Mouse (Mus musculus) hindbrain, postnatal 0 days (tissue): ENCODE results near the gene Olfr735. TPM values are rescaled to one million over a fixed set of nuclear protein-coding genes. Genes with fewer than 3 reads are reported as not detected.

Source experiments
- ATAC-seq: fragments of 200-750 bp; cut with Nextera tagmentation; 2 replicates; pipeline ENCODE4 v1.8.0; 2017; ENCODE audit warnings: mild to moderate bottlenecking, moderate TSS enrichment, moderate library complexity
- DNase-seq: peaks from one replicate; pipeline ENCODE4 v3.0.0-alpha.2; 2015; ENCODE audit warnings: low spot score
- H3K27ac ChIP-seq: fragments of 300-500 bp; sonication (generic); 2 replicates; pipeline ENCODE4 v1.5.1; 2014; ENCODE audit warnings: mild to moderate bottlenecking
- H3K27me3 ChIP-seq: fragments of 300-500 bp; sonication (generic); 2 replicates; pipeline ENCODE4 v1.6.1; 2014; ENCODE audit warnings: low read length, mixed read lengths; ENCODE audit not compliant: insufficient read depth
- H3K36me3 ChIP-seq: fragments of 300-500 bp; sonication (generic); 2 replicates; pipeline ENCODE4 v1.6.1; 2014; ENCODE audit warnings: low read length, mixed read lengths; ENCODE audit not compliant: insufficient read depth
- H3K4me1 ChIP-seq: fragments of 300-500 bp; sonication (generic); 2 replicates; pipeline ENCODE4 v1.6.1; 2014; ENCODE audit warnings: antibody characterized with exemption, low read length, mixed read lengths; ENCODE audit not compliant: insufficient read depth
- H3K4me2 ChIP-seq: fragments of 300-500 bp; sonication (generic); 2 replicates; pipeline ENCODE4 v1.6.1; 2014; ENCODE audit warnings: low read depth, mild to moderate bottlenecking, low read length, moderate library complexity, mixed read lengths
- H3K4me3 ChIP-seq: fragments of 300-500 bp; sonication (generic); 2 replicates; pipeline ENCODE4 v1.5.1; 2014; ENCODE audit warnings: low read length
- H3K9ac ChIP-seq: fragments of 300-500 bp; sonication (generic); replicated peaks from 2 replicates; pipeline ENCODE4 v1.6.1; 2014; ENCODE audit warnings: mild to moderate bottlenecking, low read length, moderate library complexity, mixed read lengths
- H3K9me3 ChIP-seq: fragments of 300-500 bp; sonication (generic); 2 replicates; pipeline ENCODE4 v1.6.1; 2016; ENCODE audit warnings: low read length, mixed read lengths
- CTCF ChIP-seq: IDR thresholded peaks from 2 replicates; pipeline ENCODE4 v1.5.1; 2016; ENCODE audit warnings: antibody characterized with exemption, control low read depth, low read depth
- WGBS: fragments of 180-500 bp; shearing (Covaris S2); extraction: QIAGEN DNeasy Blood & Tissue Kit; methylation state at CpG from one replicate; pipeline ENCODE4 v1.1.7; 2014; 5-methylcytosine and 5-hydroxymethylcytosine counted together
- polyA plus RNA-seq: library from polyadenylated mRNA; unstranded; fragments of >200 nt; fragmentation: Nextera tagmentation; extraction: Ambion mirVana; gene quantifications from 2 replicates; pipeline ENCODE4 v1.2.1, GENCODE M21; 2015
- total RNA-seq: library from RNA; depleted of rRNA; stranded (reverse); fragments of >200 nt; gene quantifications from 2 replicates; pipeline ENCODE4 v1.2.3, GENCODE M21; 2014; rRNA removed

The Olfr735 gene
- total RNA-seq, result not detected in 2 replicates
- not detected in 2 replicates for polyA plus RNA-seq

DNA sequence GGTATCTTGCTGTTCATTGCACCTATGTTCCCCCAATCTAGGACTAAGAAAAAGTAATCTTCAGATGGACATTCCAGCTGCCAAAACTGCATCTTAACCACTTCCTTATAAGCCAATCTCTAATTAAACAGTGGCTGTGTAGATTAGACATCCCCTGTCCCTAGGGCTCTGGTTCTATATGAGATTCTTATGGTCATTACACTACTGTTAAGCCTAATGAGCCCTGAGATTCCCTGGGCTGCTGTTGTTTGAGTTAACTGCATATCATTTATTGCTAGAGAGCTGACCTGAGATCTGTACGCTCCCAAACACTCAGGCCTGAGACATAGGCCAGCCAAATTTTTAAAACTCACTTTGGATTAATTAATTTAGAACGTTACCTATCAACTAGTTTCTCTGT, at the start of gene Olfr735:
Gene Olfr735, minus strand, starts transcription at position 77 of the 400 bp plus-strand sequence.
- no peak for ATAC-seq
- 79% methylated on average over 2 of the region's 2 CpGs for WGBS
- TF ChIP-seq CTCF, result no peak

DNA sequence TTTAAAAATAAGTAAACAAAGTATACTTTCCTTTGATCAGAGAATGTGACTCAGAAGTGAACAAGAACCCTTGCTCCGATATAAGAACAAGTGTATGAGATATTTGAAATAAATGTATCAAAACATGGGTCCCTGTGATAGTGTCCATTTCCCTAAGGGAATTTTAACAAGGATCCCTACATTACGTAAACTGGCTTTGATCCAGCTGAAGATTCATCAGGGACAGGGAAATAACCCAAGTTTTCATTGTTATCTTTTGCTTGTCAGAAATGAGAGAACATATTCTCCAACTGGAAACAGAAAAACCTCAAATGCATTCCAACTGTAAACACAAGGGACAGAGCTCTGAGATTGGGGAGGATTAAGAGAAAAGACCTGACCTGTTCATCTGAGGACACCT, 32.2 kb upstream of the Olfr735 start, which contains the start of gene Olfr736:
Gene Olfr736, plus strand, starts transcription at position 301 of the 400 bp plus-strand sequence.
- no peaks in the 10 kb centered on the region for H3K9me3 ChIP-seq
- DNase-seq, result peak; percentile 2
- 87% methylated on average over 2 of the region's 2 CpGs for WGBS
- no peak for TF ChIP-seq CTCF
- ATAC-seq, result no peak
- H3K4me3 ChIP-seq, result no peak within 1 kb of the TSS
- no peaks in the 10 kb centered on the region for H3K27me3 ChIP-seq
- H3K4me1 ChIP-seq, result no peaks in the 10 kb centered on the region
- H3K36me3 ChIP-seq, result no peaks in the 10 kb centered on the region
- no peak within 1 kb of the TSS for H3K4me2 ChIP-seq
- no peak within 1 kb of the TSS for H3K9ac ChIP-seq
- no peak within 1 kb of the TSS for H3K27ac ChIP-seq

More for the DNA sequence above, at the start of gene Olfr735:
- H3K4me3 ChIP-seq, result no peak within 1 kb of the TSS
- no peak within 1 kb of the TSS for H3K4me2 ChIP-seq
- no peak within 1 kb of the TSS for H3K9ac ChIP-seq
- no peak for DNase-seq
- no peaks in the 10 kb centered on the region for H3K36me3 ChIP-seq
- no peak within 1 kb of the TSS for H3K27ac ChIP-seq
- no peaks in the 10 kb centered on the region for H3K4me1 ChIP-seq
- no peaks in the 10 kb centered on the region for H3K9me3 ChIP-seq
- no peaks in the 10 kb centered on the region for H3K27me3 ChIP-seq

DNA sequence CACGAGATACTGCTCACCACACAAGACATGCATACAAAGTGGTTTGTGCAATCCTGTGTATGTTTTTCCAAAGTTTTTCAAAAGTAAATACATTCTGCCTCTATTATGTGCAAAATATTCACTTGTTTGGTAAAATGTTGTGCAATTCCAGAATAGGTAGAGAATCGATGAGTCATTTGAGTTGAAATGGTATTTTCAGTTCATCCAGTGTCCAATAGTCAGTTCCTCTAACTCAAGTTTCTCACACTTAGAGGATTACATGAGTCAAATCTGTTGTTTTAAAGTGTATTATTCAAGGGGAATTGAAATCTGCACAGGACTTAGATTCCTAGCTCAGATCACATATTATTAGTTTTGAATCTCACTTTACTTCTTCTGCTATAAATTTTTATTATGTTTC, 14.9 kb upstream of the Olfr735 start:
- TF ChIP-seq CTCF, result no peak
- WGBS, result 85% methylated on average over 2 of the region's 2 CpGs
- no peaks in the 10 kb centered on the region for H3K9me3 ChIP-seq
- H3K27ac ChIP-seq, result no peak overlapping the region
- DNase-seq, result no peak
- no peak for ATAC-seq
- no peaks in the 10 kb centered on the region for H3K36me3 ChIP-seq
- no peak overlapping the region for H3K4me2 ChIP-seq
- H3K9ac ChIP-seq, result no peak overlapping the region
- no peak overlapping the region for H3K4me3 ChIP-seq
- H3K27me3 ChIP-seq, result no peaks in the 10 kb centered on the region
- no peaks in the 10 kb centered on the region for H3K4me1 ChIP-seq

DNA sequence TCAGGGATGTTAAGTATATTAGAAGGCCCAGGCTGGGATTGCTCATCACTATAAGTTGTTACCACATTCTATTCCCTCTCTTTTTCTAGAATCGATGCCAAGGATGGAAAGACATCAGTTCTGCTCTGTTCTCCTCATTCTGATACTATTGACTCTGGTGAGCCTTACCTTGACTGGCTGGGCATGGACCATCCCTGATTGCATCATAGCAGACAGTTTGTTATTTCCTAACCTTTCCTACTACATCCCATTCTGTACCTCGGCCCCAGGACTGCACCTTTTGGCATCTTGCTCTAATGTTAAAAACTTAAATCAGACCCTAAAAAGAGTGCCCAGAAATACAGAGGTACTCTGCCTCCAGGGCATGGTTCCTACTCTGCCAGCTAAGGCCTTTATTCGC, 11.8 kb upstream of the Olfr735 start:
- H3K4me3 ChIP-seq, result no peak overlapping the region
- no peaks in the 10 kb centered on the region for H3K4me1 ChIP-seq
- no peak overlapping the region for H3K4me2 ChIP-seq
- no peak overlapping the region for H3K27ac ChIP-seq
- WGBS, result 95% methylated on average over 3 of the region's 3 CpGs
- H3K27me3 ChIP-seq, result no peaks in the 10 kb centered on the region
- DNase-seq (no peak), ATAC-seq (no peak)
- TF ChIP-seq CTCF, result no peak
- H3K9me3 ChIP-seq, result no peaks in the 10 kb centered on the region
- H3K36me3 ChIP-seq, result no peaks in the 10 kb centered on the region
- H3K9ac ChIP-seq, result no peak overlapping the region

DNA sequence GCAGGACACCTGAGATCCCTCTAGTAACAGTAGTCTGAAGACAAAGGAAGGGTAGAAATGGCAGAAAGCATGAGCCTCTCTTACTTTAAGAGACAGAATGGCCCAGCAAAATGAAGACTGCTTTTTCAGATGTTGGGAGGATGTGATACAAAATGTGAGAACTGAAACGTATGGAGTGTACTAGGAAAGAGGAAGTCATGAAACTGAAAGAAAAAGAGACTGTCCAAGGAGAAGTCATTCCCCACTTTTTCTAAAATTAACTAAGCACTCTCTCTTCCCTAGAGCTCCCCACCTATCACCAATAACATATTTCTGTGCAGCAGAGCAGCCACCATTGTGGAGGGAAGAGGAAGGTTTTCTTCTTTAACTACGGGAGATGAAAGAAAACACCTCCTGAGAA, 8.9 kb upstream of the Olfr735 start, which contains the start of gene Tlr11:
Gene Tlr11, plus strand, starts transcription at position 322 of the 400 bp plus-strand sequence.
- Histone ChIP-seq H3K9me3 (no peaks in the 10 kb centered on the region), H3K9ac (no peak within 1 kb of the TSS), H3K27me3 (no peaks in the 10 kb centered on the region), H3K4me3 (no peak within 1 kb of the TSS), H3K4me2 (no peak within 1 kb of the TSS), H3K36me3 (no peaks in the 10 kb centered on the region), H3K4me1 (no peaks in the 10 kb centered on the region), H3K27ac (no peak within 1 kb of the TSS)
- WGBS, result 82% methylated on average over 2 of the region's 2 CpGs
- ATAC-seq (no peak), DNase-seq (no peak)
- TF ChIP-seq CTCF, result no peak

DNA sequence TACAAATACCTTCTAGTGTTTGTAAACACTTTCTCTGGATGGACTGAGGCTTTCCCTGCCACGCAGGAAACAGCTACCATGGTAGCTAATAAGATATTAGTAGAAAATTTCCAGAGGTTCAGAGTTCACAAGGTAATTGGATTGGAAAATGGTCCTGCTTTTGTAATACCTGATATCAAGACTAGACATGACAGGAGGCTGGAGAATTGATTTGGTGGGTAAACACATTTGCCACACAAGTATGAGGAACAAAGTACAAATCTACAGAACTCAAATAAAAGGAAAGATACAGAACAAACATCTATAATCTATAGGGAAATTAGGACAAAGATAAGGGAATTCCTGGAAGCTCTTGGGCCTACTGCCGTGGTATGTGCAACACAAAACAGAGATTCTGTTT, 8.1 kb upstream of the Olfr735 start:
- DNase-seq, result no peak
- Histone ChIP-seq H3K4me1 (no peaks in the 10 kb centered on the region), H3K27ac (no peak overlapping the region), H3K4me2 (no peak overlapping the region), H3K27me3 (no peaks in the 10 kb centered on the region), H3K9ac (no peak overlapping the region), H3K36me3 (no peaks in the 10 kb centered on the region), H3K4me3 (no peak overlapping the region), H3K9me3 (no peaks in the 10 kb centered on the region)
- 80% methylated on average over 2 of the region's 2 CpGs for WGBS
- no peak for ATAC-seq
- no peak for TF ChIP-seq CTCF

DNA sequence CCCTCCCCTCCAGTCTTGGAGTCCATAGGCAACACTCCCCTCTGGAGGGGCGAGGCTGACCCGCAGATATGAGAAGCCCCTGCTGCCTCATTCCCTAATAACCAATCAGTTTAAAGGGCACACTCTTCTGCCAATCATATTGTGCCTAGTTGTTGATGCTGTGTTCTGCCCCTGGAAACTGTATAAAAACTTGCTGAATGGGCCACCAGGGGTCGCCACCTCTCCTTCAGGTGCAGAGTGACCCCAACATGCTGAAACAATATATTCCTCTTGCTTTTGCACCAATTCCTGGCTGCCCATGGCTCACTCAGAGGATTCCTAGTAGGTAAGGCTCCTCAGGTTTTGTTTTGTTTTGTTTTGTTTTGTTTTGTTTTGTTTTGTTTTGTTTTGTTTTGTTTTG, 3.8 kb upstream of the Olfr735 start:
- peak; percentile 41 for TF ChIP-seq CTCF
- H3K36me3 ChIP-seq, result no peaks in the 10 kb centered on the region
- DNase-seq (no peak), ATAC-seq (no peak)
- no peak overlapping the region for H3K4me3 ChIP-seq
- no peak overlapping the region for H3K4me2 ChIP-seq
- H3K27ac ChIP-seq, result no peak overlapping the region
- H3K27me3 ChIP-seq, result no peaks in the 10 kb centered on the region
- H3K9ac ChIP-seq, result no peak overlapping the region
- no peaks in the 10 kb centered on the region for H3K9me3 ChIP-seq
- WGBS, result 63% methylated on average over 3 of the region's 3 CpGs
- no peaks in the 10 kb centered on the region for H3K4me1 ChIP-seq
